Mouse (Mus musculus) cortical plate, adult 2 months (tissue): ENCODE data around the gene Trip11.

Experiments used
- CTCF ChIP-seq: fragments of 200-500 bp; IDR thresholded peaks from 2 replicates; pipeline ENCODE4 v1.5.1; 2011; ENCODE audit warnings: mild to moderate bottlenecking, control low read depth, low read length; ENCODE audit not compliant: insufficient read depth; ENCODE audit errors: extremely low read depth
- POLR2A ChIP-seq: fragments of 200-500 bp; IDR thresholded peaks from 2 replicates; pipeline ENCODE4 v1.6.1; 2011; ENCODE audit warnings: mild to moderate bottlenecking, low read length, control low read depth; ENCODE audit not compliant: insufficient read depth; ENCODE audit errors: extremely low read depth

DNA sequence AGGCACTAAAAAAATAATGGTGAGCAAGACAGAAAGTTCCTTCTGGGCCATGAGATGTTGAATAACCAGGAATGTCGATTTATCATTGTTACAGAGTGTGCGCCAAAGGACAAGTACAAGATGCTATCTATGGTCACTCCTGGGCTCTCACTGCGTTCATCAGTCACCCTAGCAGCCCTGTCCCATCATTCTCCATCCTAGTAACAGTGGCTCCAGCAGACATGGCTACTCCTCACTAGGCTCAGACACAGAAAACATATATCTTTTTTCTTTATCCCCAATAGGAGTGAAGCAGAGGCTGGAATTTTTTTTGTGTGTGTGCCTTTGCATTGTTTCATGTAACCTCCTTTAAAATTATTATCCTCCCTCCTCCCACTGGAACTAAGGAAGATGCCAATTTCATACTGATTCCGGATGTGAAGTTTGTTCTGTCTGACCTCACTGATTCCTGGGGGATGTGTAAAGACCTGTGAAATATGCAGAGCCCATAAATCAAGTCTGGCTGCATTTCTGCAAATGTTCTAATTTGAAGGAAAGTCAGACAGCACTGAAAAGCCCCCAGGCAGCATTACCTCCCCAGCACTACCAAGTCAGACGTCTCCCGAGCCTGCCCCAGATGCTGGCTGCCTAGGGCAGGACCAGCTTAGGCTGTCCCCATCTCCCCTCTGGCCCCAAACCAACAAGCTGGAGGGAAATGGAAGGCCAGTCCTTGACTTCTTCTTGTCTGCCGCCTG is 114.7 kb downstream of the Trip11 start:
- TF ChIP-seq CTCF (no peak), POLR2A (no peak)
